Mouse (Mus musculus) gastrocnemius, postnatal 14 days (tissue): ENCODE results near the gene Gdpd5. TPM values are rescaled to one million over a fixed set of nuclear protein-coding genes. Genes with fewer than 3 reads are reported as not detected.
"Not testable (repeated sequence)": the region's sequence is repeated elsewhere in the genome, so short reads cannot be mapped to it uniquely, and the experiment has no call there.

ENCODE experiments used
- DNase-seq: peaks from one replicate; pipeline ENCODE4 v3.0.0; 2021; ENCODE audit warnings: mixed read lengths
- intact Hi-C: fragments of 180-260 bp; cut with DNase I; formaldehyde crosslinking; loops from one replicate; pipeline ENCODE4 v1.15.1; 2025; ENCODE audit warnings: low total_unique reads
- total RNA-seq, 2 experiments: library from RNA; stranded (reverse); gene quantifications; 2 replicates each; pipeline ENCODE4 v1.2.3; 2021

Gdpd5 gene
- total RNA-seq, 2 experiments from 2014 or later = 7.4 to 8.5 TPM

DNA sequence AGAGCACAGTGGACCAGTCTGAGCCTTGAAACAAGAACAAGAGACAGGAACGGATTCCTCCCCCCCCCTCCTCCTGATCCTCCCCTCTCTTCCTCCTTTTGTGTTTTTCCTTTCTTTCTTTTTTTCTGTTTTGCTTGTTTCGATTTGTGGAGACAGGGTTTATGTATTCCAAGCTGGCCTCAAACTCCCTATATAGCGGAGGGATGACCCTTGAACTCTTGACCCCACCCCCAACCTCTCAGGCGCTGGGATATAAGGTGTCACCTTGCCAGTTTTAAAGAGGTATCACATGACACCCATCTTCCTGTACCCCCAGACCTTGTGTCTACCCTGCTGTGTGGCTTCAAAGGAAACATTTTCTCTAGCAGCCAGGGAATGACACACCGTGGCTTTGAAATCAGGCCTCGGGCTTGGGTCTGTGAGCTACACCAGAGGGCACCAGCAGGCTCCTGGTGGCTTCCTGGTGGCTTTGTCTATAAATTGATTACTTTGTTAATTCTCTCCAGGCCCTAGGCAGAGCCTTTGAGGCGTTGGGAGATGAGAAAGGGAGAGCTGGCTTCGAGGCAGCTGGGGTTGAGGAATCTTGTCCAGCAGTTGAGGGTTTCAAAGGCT is 20.3 kb upstream of the Gdpd5 start:
- intact Hi-C loops = no loop called here
- no peak for DNase-seq

DNA sequence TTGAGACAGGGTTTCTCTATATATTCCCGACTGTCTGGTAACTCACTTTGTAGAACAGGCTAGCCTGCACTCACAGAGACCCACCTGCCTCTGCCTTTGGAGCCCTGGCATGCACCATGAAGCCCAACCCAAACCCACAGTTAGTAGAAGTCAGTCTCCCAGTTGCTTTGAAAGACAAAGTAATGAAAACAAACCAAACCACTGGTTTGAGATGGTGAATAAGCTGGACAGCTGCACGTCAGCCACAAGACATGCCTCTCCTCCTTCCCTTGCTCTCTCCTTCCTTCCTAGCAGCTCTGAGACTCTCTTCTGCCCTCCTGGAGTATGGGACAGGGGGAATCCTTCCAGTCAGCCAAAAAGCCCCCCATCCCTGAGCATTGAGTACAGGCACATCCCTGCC is 19.1 kb upstream of the Gdpd5 start:
- DNase-seq = no peak
- intact Hi-C loops = loop anchor here (2.0 kb wide), 1 partner anchor 27 kb away; no protein-coding TSS in a partner anchor

DNA sequence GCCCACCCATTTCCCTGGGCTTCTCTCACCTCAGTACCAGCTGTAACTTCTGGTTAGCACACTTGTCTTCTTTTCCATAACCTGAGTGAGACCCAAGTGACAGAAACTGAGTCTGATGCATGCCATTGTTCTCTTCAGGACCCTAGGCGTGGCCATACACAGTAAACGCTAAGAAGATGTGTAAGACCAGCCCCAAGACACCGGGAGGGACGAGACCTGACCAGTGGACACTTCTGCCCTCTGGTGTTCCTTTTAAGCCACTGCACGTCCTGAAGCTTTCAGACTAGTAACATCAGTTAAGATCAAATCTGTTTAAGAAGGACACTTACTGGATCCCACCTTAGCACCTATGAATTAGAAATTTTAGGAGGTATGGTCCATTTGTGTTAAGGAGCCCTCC is 16.1 kb upstream of the Gdpd5 start:
- intact Hi-C loops = no loop called here
- DNase-seq = peak; percentile 73

DNA sequence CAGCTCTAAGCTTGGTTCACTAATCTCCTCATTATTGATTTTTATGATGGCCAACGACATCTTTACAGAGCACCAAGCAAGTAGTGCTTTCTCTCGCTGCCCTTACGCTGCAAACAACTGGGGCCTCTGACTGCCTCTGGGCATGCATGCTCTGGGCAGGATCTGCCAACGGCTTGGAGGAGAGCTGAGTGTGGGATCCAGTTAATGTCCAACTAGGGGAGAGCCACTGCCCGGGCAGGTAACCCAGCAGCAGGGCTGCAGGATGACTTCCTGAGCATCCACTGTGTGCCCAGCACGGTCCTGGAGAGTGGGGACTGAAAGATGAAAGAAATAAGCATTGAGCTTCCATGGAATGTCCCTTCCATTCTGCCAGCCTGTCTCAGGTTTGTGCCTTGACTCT is 14.5 kb upstream of the Gdpd5 start:
- intact Hi-C loops = no loop called here
- DNase-seq = no peak

DNA sequence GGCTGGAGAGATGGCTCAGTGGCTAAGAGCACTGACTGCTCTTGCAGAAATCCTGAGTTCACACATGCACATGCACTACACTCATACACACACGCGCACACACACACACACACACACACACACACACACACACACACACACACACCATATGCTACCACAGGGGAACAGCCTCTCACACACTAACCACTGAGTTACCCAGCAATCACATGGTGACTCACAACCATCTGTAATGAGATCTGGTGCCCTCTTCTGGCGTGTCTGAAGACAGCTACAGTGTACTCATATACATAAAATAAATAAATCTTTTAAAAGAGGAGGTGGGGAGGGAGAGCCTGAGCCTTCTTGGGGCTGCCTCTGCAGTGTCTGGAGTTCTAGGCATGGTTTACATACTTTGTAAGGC is 6.9 kb upstream of the Gdpd5 start:
- intact Hi-C loops = loop anchor here (2.0 kb wide), 1 partner anchor 76 kb away; no protein-coding TSS in a partner anchor
- not testable (repeated sequence) for DNase-seq

DNA sequence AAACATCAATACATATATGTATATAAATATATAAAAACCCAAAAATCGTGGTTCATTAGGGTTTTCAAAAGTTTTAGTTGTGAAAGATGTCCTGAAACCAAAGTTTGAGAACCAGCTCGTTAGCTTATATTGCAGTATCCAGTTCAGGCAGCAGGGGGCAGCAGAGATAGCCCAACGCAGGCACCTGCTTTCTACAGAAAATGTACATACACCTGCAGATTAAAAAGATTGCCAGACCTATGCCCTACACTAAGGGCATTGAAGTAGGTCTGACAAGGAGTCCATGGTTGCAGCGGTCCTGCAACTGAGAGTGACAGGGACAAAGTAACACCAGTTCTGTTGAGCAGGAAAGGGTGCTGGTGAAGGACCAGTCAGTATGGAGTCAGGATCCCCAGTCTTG is 5.8 kb upstream of the Gdpd5 start:
- intact Hi-C loops = loop anchor here (2.0 kb wide), 1 partner anchor 75 kb away; no protein-coding TSS in a partner anchor
- DNase-seq = peak; percentile 60

DNA sequence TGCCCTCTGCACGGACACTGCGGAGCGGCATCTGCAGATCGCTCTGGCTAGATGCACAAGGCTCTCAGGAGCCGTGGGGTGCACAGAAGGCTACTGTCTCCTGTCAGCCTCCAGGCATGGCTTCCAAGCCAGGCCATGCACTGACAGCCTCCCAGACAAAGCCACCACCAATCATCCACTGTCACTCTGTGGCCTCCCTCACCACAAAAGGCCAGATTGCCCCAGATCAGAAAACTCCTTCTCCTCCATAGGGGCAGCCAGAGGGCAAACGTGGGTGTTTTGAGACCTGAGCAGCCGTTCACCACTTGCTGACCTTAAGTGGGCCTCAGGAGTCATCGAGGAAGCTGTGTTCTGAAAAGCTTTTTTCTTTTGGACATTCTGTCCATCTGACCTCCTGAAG is 2.3 kb upstream of the Gdpd5 start:
- no peak for DNase-seq
- intact Hi-C loops = no loop called here

DNA sequence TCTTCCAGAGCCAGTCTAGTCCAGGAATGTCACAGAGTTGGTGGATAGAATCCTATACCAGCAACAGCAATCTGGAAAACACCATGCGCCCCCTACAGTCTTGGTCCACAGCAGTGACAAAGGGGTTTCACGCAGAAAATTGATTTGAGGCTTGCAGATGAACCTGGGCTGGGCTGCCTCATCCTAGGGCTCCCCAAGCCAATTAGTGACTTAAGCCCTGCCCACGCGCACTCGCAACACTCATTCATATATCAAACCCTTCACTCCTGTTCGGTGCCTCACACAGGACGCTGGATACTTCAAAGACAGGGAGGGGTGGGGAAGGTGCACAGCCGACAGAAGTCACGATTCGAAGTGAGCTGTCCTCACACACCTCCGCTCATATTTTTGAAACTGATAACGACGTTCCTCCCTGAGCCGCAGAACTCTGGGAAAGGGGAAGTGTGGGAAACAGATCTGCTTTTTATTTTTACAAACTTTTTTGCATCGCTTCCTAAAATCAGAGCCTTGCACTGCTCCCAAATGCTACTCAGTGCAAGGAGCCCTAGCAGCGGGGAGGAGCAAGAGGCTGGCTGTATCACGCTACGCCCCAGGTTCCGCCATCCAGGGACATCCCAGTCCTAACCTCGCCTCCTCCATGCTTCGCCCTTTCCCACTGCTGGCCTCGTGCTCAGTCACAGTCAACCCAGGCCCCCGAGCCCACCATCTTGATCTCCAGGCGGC is 562 bp upstream of the Gdpd5 start:
- no peak for DNase-seq
- intact Hi-C loops = no loop called here

- intact Hi-C loops = no loop called here
- no peak for DNase-seq
These were observed 1.1 kb downstream of the Gdpd5 start for GRCm38 (mm10) chr7:99382088-99383000.

- DNase-seq = no peak
- intact Hi-C loops = no loop called here
These were observed 2.0 kb downstream of the Gdpd5 start for GRCm38 (mm10) chr7:99383246-99383645.

DNA sequence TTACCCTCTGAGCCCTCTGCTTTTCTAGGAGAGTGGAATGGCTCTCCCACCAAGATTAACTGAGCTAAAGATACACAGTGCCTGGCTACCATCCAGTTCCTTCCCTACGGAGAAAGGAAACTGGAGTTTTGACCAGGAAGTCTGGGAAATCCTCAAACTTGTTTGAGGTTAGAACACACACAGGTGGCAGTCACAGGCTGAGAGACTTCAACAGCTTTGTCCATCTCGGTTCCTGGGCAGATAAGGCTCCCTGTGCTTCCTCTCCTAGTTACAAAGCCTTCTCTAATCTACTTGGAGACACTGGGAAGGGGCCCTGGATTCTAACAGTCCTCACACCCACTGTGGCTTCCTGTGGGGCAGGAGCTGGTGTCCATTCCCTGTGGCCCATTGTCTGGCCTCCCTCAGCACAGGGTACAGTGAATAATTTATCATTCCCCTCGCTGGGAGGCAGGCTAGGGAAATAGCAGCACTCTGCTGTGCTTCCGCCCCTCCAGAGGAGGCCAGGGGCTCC is 2.9 kb downstream of the Gdpd5 start:
- intact Hi-C loops = no loop called here
- no peak for DNase-seq

DNA sequence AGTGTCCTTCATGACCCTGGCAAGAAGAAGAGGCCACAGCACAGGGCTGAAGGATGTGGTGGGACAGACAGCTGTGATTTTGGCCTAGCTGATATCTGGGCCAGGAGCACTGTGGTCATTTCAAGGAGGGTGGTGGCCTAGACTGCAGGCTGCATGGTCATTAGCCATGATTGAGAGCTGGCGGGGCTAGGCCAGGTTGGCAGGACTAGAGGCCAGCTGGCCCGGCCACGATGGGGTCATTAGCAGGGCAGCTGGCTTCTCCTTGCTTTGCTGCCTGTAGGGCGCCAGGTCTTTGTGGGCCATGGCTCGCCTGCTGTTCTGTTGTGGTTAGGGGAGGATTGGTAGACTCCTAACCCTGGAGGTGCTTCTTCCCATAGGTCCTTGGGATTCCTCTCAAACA is 4.8 kb downstream of the Gdpd5 start:
- DNase-seq = peak; percentile 79
- intact Hi-C loops = no loop called here

DNA sequence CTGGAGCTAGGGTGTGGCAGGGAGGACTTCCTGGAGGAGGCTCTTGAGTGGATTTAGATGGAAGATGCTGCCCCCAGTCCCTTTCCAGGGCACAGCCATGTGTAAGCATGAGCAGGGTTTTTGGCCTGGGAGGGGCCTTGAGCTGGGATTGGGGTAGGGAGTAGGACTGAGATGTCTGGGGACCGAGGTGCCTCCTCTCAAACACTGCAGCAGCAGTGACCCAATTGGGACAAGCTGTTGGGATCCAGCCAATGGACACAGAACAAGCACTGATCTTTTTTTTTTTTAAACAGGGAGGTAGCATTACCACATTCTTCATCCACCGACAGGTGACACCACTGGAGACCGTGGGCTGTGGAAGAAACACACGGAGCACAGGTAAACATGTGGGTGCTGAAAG is 5.6 kb downstream of the Gdpd5 start:
- intact Hi-C loops = no loop called here
- no peak for DNase-seq

DNA sequence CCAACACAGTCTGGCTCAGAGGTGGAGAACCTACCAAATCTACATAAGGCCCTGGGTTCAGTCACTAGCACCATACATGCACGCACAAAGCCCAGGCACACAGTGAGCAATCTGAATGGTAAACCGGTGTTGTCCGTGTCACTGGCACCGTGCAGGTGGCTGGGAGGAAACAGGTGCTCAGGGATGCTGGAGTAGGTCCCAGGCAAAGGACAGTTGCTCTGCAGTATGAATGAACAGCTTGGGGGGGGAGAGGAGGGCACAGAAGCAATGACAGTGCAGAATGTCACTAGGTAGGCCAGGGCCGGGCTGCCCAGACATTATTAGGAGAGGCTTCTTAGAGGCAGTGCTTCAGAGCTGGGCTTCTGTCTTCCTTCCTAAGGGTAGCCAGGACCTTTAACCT is 6.1 kb downstream of the Gdpd5 start:
- intact Hi-C loops = no loop called here

DNA sequence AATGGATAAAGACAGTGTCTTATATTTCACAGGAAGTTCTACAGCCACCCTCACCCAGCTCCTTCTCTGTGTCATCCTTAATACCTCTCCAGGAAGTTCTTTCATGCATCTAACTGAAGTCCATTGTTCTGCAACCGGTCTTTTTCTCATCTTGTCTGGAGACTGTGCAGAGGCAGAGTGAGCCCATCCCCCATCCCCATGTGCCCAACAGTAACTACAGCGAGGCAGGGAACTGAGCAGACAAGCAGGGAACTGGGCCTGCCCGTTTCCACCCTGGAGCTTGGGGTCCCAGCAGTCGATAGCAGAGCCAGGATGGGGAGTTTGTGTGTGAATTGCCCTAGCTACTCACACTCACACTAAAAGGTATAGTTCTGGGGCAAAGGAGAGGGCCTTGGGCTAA is 9.3 kb downstream of the Gdpd5 start:
- intact Hi-C loops = loop anchor here (5.0 kb wide), 1 partner anchor 42 kb away; no protein-coding TSS in a partner anchor
- DNase-seq = no peak

More for the DNA sequence above, 6.1 kb downstream of the Gdpd5 start:
- DNase-seq = no peak

GRCm38 (mm10) chr7:99392696-99393095 is 11.5 kb downstream of the Gdpd5 start:
- intact Hi-C loops = loop anchor here (5.0 kb wide), 1 partner anchor 40 kb away; no protein-coding TSS in a partner anchor
- no peak for DNase-seq

DNA sequence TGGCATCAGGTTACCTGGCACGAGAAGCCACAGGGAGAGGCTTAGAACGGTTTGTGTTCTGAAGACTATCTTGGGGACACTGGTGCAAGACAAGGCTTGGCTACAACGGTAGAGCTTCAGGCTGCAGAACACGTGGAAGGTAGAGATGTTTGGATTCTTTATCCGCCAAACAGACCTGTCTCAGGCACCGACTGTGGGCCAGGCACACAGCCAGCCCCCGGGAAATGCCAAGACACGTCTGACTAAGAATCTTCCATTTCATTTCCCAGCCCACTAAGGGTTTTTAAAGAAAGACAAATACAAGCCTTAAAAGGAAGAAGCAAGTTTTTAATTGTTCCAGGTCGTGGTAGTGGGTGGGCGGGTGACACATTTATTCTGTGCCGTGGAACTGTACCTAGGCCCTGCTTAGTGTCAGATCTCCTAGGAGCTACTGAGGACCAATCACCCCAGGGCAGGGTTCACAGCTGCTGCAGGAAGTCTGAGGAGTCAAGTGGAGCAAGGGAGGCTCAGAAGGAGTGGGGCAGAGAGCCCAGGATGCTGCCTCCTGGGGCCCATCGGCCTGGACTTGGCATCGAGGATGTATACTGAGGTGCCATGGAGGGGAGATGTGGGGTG is 12.6 kb downstream of the Gdpd5 start:
- intact Hi-C loops = loop anchor here (5.0 kb wide), 1 partner anchor 38 kb away; no protein-coding TSS in a partner anchor
- DNase-seq = no peak

DNA sequence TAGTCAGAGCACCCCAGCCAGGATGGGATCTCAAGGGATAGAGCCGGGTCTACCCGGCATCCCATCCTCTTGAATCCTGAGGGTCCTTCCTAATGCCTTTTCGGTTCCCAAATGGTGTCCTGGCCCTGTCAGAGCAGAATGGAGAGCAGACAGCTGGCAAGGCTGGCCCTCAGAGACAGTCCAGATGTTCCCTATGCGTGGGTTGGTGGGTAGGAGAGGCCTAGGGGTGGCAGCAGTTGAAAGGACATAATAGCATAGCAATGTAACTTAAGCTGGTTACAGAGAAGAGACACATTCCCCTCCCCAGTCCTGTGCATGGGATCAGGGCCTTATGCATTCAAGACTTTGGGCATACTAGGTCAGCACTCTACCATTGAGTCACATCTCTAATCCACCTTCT is 14.2 kb downstream of the Gdpd5 start:
- intact Hi-C loops = no loop called here
- DNase-seq = no peak

DNA sequence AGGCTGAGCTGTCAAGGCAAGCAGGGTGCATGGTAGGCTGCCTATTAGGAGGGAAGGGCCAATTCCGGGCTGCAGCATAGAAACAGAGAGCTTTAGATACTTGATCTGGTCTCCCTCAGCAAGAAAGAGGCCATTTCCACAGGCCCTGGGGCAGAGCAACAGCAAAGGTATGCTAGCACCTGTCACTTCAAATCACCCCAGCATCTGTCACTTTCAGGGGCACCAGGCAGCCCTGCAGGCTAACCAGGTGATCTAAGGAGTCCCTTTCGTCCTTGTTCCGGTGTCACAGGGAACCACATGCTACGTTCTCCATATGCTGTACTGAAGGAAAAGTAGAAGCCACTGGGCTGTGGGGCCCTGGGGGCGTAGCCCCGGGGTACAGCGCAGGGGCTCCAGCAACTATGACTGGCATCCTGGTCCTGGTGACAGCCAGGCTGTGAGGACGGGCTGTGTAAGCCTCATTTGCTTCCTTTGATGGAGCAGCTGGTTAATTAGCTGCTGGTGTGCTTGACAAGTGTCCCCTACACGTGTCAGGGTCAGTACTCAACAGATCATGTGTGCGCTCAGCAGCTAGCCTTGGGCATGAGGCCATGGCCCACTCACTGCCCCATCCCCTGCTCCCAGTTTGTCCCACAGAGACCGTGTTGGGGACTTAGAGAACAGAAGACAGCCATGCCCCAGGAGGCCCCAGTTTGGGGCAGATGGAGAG is 14.8 kb downstream of the Gdpd5 start:
- no peak for DNase-seq

More for the DNA sequence above, 14.8 kb downstream of the Gdpd5 start:
- intact Hi-C loops = no loop called here
